Mouse (Mus musculus): ENCODE measurements around the gene Sart3. TPM values are rescaled to one million over a fixed set of nuclear protein-coding genes. Genes with fewer than 3 reads are reported as not detected.
"Not testable (repeated sequence)": the region's sequence is repeated elsewhere in the genome, so short reads cannot be mapped to it uniquely, and the experiment has no call there.

Gene Sart3
- total RNA-seq, 2 experiments from 2014 or later = 29.1 to 35.0 TPM

DNA sequence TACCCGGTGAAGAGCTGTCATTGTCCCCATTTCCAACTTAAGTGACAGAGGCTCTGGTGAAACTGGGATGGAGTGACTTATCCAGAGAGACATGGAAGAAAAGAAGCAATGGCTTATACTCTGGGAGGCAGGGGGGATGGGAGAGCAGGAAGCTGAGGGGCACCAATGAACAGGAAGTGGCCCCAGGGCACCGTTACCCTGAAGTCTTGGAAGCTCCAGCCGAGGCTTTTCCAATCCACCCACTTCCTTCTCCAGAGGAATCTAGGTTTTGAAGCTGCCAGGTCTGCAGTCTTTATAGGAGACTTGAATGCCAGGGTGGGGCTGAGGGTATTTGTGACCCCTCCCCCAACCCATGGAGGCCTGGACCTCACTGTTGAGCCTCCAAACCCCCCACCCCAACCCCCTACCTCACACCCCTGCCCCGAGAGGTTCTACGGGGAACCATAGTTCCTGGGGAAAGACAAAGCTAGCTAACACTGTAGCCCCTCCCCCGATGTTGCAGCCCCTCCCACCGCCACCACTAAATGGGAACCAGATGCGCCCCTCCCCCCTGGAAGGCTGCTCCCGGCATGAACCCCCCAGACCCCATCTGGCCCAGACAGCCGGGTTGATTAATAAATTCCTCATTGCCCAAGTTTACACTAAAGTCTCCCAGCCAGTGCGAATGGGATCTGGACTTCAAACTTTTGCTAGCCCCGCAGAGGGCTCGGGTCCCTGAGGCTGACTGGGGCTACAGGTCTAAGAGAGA lies 24.3 kb upstream of the Sart3 start:
- peak in 1 of 2 experiments; percentile 74 for DNase-seq (ENCODE audit: extremely low spot score in 1 of 2, low spot score in 2 of 2)
- intact Hi-C loops (cut with DNase I) = no loop called here

DNA sequence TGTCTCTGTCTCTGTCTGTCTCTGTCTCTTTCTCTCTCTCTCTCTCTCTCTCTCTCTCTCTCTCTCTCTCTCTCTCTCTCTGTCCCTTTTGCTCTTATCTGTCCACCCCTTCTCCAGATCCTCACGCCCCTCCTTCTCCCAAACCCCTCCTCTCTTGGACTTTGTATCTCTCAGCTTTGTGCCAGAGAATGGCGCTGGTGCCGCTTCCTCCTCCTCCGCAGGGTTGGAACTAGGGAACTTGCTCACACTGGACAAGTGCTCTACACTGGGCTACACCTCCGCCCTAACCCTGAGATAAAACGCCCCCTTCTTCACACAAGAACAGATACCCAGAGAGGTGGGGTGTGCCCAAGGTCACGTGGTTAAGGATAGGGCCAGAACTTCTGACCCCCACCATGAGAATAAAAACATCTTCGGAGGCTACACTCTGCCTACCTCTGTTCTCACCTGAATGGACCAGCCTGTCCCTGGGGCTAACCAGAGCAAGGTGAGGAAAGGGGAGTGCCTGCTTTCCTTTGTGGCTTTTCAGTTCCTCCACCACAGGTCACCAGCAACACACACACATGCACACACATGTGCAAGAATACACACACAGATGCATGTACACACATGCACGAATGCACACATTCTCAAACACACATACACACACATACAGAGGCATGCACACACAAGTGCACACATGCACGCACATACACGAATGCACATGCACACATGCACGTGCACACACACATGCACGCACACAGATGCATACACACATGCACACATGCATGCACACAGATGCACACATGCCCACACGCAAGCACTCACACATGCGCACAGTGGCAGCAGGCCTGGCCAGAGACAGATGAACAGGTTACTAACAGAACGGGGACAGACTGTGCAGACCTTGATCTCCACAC lies 19.1 kb upstream of the Sart3 start:
- intact Hi-C loops (cut with DNase I) = no loop called here
- DNase-seq (ENCODE audit: extremely low spot score in 1 of 2, low spot score in 2 of 2) = no peak

DNA sequence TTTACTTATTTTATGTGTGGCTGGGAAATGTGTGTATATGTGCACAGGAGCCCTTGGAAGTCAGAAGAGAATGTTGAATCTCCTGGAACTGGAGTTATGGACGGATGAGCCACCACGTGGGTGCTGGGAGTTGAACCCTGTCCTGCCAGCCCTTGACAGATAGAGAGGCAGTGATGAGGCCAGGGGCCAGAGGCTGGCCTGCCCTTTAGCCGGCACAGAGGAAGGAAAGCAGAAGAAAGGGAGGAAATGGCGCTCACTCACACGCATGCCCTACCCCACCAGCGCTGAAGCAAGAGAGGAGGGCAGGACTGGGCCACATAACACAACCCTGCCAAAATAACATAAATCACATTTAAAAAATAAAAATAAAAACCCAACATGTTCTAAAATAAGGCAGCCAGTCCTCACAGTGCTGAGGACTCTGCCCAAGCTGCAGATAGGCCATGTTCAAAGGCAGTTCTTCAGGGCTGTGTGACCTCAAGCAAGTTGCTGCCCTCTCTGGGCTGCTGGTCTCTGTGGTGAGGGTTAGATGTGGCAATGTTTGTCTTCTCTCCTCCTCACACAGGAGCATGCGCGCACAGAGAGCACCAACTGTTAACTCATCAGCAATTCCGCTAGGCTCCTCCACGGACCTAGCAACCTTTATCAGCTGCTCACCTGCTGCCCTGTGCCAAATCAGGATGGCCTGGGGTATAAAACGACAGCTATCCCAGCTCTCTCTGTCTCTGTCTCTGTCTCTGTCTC lies 18.3 kb upstream of the Sart3 start:
- no peak for DNase-seq (ENCODE audit: extremely low spot score in 1 of 2, low spot score in 2 of 2)
- intact Hi-C loops (cut with DNase I) = no loop called here

DNA sequence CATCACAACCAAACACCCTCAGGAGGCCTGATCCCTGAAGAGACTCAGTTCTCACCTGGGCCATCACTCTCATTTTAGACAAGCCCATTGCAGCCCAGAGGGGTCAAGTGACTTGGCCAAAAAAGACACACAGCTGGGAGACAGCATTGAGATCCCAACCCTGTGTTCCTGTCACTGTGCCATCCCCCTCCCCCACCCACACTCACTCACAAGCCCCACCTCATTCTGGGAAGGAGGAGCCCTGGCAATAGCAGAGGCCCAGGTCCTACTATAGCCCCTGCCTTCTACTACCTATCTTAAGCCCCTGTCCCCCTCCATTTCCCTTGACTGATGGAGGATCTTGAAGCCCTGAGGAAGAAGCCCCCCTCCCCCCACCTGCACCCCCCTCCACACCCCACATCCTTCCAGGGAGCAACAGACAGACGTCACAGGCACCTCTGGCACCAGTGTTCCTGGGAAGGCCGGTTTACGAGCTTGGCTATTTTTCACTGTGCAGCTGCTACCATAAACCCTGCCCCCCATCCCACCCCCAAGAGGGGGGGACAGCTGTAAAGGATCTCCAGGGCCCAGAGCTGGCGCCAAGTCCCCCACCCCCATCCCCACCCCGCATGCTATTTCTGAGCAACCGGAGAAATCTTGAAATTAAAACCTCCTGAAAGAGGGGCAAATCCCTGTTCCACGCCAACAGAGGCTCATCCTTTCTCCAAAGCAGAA lies 16.9 kb upstream of the Sart3 start:
- DNase-seq (ENCODE audit: extremely low spot score in 1 of 2, low spot score in 2 of 2) = no peak
- intact Hi-C loops (cut with DNase I) = no loop called here

DNA sequence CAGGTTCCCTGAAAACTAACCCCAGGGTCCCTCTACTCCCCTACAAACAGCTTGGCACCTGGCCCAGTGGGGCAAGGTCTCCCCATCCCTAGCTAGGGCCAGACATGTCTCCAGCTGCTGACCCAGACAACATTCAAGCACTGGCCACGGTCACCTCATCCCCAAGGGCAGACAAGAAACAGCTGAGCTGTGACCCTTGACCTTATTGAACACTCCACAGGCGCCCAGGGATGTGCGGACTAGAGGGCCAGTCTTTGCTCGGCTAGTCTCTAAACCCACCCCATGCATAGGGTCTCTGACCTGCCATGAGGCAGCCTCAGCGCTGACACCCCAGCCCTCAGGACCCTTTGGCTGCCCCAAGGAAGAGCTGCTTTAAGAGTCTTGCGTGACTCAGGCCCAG lies 16.3 kb upstream of the Sart3 start:
- intact Hi-C loops (cut with DNase I) = no loop called here
- no peak for DNase-seq (ENCODE audit: extremely low spot score in 1 of 2, low spot score in 2 of 2)

DNA sequence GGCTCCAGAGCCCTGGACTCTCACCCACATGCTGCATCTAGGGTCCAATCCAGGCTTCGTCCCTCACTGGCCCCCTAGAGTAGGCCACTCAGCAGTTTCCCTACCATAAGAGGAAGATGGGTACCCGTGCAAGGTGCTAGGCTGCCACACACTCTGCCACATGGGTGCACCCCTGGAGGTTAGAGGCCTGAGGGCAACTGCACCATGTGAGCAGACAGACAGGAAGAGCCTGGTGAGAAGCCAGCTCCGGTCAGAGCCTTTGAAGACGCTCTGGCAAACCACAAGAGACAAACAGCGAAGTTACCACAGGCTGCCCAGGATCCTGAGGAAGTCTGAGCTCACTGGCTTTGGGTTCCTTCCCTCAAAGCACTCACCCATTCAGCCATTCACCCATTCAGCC lies 14.7 kb upstream of the Sart3 start:
- DNase-seq (ENCODE audit: extremely low spot score in 1 of 2, low spot score in 2 of 2) = no peak

DNA sequence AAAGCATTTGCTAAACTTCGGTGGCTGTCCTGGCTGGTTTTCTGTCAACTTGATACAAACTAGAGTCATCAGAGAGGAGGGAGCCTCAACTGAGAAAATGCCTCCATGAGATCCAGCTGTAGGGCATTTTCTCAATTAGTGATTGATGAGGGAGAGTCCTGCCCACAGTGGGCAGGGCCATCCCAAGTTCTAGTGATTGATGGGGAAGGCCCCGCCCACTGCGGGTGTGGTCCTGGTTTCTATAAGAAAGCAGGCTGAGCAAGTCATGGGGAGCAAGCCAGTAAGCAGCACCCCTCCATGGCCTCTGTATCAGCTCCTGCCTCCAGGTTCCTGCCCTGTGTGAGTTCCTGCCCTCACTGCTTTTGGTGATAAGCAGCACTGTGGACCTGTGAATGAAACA lies 11.8 kb upstream of the Sart3 start:
- intact Hi-C loops (cut with DNase I); DNase-seq (ENCODE audit: extremely low spot score in 1 of 2, low spot score in 2 of 2): not testable (repeated sequence)

More for the DNA sequence above, 14.7 kb upstream of the Sart3 start:
- intact Hi-C loops (cut with DNase I) = no loop called here

DNA sequence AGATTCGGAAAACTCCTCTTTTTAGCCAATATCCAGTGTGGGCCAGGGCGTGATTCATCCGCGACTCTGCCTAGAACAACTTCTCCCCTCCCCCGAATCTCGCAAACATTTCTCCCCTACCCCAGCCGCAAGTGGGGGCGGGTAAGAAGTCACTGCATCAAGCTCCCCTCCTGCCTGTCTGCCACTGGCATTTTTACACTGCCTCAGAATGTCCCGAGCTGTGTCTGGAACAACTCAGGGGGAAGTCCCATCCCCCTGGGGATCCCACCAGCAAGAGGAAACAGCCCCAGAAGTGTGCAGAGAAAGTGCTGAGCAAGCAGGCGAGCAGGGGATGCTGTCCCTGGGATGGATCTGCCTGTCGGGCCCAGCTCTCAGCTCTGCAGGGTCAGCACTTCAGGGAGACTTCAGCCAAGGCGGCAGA lies 11.3 kb upstream of the Sart3 start:
- DNase-seq (ENCODE audit: extremely low spot score in 1 of 2, low spot score in 2 of 2) = peak; percentile 59 to 80
- intact Hi-C loops (cut with DNase I) = no loop called here

DNA sequence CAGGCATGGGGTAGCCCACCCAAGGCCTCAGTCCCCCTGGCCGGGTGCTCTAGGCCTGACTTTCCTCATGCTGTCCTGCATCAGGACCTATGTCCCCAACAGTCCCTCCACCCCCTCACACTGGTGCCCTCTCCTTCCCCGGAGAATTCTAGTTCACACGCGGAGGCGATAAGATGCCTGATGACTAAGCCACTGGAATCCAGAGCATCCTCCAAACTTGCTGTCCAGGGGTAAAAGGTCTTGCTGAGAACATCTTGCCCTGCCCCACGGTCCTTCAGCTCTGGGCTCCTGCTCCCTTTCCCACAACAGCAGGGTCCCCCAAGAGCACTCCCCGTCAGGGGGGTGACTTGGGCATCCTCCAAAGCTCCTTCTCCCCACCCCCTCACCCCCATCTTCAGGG lies 10.3 kb upstream of the Sart3 start:
- intact Hi-C loops (cut with DNase I) = no loop called here
- DNase-seq (ENCODE audit: extremely low spot score in 1 of 2, low spot score in 2 of 2) = no peak

DNA sequence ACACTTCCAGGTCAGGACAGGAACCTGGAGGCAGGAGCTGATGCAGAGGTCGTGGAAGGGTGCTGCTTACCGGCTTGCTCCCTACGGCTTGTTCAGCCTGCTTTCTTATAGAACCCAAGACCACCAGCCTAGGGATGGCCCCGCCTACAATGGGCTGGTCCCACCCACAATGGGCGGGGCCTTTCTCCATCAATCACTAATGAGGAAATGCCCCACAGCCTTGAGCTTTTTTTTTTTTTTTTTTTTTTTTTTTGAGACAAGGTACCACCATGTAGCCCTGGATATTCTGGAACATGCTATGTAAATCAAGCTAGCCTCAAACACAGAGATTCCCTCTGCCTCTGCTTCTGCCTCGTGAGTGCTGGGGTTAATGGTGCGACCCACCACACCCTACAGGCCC lies 9.6 kb upstream of the Sart3 start:
- no peak for DNase-seq (ENCODE audit: extremely low spot score in 1 of 2, low spot score in 2 of 2)
- intact Hi-C loops (cut with DNase I) = no loop called here

DNA sequence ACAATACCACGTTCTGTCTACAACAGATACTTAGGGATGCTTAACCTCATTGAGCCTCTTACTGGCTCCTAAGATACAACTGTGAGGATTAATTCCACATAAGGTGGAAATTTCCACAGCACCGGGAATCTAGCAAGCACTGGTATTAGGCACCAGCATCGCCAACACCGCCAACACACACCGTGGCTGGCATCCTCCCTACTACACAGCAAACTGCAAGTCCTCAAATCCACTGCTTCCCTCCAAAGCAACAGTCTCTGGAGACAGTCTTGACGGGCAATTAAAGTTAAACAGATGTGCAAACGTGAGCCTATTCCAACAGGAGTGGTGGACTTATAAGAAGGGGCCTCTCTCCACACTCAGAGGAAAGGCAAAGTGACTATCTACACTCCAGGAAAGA lies 8.9 kb upstream of the Sart3 start:
- DNase-seq (ENCODE audit: extremely low spot score in 1 of 2, low spot score in 2 of 2) = no peak
- intact Hi-C loops (cut with DNase I) = no loop called here

DNA sequence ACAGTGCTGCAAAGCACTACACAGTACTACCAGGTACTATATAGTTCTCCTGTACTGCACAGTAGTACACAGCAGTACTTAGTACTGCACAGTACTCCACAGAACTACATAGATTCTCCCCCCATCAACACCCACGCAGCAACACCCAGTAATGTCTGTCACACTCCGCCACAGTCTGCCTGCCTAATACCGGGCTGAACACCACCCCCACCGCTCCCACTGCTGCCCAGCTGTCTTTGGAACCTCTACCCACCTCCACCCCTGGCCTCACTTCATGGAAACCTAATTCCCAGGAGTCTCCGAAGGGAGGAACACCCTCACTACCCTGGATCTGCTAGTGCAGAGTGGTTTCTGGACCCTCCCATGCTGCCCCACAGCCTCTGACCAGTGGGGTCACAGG lies 8.5 kb upstream of the Sart3 start:
- intact Hi-C loops (cut with DNase I) = no loop called here

DNA sequence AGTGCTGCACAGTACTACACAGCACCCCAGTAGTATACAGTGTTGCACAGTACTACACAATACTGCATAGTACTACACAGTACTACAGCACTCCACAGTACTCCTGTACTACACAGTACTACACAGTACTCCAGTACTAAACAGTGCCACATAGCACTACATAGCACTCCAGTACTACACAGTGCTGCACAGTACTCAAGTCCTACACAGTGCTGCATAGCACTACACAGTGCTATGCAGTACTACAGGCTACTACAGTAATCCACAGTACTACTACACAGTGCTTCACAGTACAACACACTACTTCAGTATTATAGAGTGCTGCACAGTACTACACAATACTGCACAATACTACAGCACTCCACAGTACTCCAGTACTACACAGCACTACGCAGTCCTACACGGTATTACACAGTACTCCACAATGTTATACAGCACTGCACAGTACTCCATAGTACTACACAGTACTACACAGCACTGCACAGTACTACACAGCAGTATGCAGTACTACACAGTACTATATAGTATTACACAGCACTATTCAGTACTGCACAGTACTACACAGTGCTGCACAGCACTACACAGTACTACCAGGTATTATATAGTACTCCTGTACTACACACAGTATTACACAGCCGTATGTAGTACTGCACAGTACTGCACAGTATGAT lies 7.9 kb upstream of the Sart3 start:
- intact Hi-C loops (cut with DNase I) = no loop called here
- DNase-seq (ENCODE audit: extremely low spot score in 1 of 2, low spot score in 2 of 2) = no peak

More for the DNA sequence above, 8.5 kb upstream of the Sart3 start:
- DNase-seq (ENCODE audit: extremely low spot score in 1 of 2, low spot score in 2 of 2) = no peak

DNA sequence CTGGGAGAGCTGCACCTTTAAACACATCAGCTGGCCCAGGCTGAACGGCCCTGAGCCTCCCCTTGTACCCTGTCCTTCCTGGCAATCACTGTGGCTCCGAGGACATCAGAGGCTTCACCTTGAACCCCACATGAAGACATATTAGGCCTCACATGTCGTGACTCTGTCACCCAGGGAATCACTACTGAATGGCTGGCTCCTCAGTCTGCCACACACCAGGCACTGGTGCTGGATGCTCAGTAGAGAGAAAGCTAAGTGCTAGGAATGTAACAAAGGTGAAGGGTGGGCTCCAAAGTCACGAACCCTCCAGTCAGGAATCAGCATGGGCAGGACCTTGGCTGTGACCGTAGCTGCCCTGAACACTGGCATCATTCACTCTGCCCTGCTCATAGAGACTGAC lies 7.3 kb upstream of the Sart3 start:
- intact Hi-C loops (cut with DNase I) = no loop called here
- no peak for DNase-seq (ENCODE audit: extremely low spot score in 1 of 2, low spot score in 2 of 2)

DNA sequence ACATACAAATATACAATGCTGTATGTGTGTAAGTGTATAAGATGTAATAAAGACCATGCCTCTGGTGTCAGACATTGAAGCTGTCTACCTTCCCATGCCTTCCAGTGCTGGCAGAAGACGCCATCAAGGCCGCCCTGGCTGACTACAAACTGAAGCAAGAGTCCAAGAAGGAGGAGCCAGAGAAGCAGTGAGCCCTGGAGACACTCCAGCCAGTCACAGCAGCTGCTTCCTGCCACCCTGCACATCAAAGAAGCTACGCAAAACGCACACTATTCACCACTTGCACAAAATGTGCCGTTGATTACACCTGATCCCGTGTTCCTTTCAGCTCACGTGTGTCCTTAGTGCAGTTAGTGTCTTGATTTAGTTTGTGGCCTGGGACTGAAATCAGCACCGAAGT lies 5.4 kb upstream of the Sart3 start:
- intact Hi-C loops (cut with DNase I); DNase-seq (ENCODE audit: extremely low spot score in 1 of 2, low spot score in 2 of 2): not testable (repeated sequence)

DNA sequence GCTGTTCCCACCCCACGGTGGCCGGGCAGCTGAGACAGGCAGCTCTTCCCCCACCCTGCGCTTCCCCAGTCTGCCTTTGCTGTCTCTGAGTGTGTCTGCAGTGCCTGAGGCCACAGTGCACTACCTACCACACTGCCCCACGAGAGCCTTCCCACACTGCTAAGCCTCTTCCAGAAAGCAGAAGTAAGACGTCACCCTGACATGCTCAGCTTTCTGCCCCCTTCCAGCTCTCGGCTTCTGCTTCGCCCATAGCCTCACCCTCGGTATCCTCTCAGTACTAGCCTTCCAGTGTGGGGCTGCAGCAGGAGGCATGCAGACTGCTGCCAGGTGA lies 4.6 kb upstream of the Sart3 start:
- intact Hi-C loops (cut with DNase I) = no loop called here

DNA sequence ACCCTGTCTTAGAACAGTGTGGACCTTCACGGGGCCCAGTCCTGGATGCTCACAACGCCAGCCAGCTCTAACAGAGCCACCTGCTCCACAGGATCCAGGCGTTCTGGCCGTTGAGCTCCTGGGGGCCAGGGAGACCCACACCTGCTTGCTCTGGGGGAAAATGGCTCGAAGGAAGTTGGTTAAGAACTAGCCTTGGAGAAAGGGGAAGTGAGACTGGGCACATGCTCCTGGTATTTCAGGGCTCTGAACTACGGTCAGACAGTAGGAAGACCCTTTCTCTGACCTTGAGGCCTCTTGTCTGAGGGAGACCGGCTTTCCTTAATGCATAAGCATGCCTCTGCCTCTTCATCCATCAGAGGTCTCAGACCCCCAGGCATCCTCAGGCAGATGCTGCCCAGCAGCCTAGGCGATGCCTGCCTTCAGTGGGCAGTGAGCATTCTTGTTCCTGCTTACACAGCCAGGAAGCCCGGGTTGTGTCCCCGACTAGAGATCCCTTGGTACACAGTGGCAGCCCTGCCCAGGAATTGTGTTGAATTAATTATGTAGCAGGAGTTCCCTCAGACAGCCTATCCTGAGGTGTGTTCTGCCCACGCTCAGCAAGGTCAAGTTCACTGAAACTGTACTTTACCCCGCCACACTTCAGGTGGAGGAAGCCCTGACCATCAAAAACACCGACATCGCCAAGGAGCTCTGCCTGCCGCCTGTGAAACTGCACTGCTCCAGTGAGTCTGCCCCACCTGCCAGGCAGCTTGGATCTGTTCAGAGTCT lies 4.0 kb upstream of the Sart3 start:
- no peak for DNase-seq (ENCODE audit: extremely low spot score in 1 of 2, low spot score in 2 of 2)
- intact Hi-C loops (cut with DNase I) = no loop called here

More for the DNA sequence above, 4.6 kb upstream of the Sart3 start:
- no peak for DNase-seq (ENCODE audit: extremely low spot score in 1 of 2, low spot score in 2 of 2)

DNA sequence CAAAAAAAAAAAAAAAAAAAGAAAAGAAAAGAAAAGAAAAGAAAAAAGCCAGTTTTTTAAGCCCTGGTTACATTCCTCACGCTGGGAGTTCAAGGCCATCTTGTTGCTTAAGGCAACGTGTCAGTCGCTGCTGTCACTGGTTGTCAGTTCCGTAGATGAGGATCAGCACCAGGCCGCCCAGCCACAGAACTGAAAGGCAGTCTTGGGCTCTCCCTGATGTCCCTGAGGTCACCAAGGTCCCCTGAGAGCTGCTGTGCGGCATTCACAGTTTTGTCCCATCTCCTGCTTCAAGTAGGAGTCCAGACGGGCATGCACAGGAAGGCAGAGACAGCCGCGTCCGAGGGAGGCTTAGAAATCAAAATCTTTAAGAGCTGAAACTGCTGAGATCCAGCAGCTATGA lies 3.3 kb upstream of the Sart3 start:
- intact Hi-C loops (cut with DNase I) = no loop called here

More for the DNA sequence above, 3.3 kb upstream of the Sart3 start:
- no peak for DNase-seq (ENCODE audit: extremely low spot score in 1 of 2, low spot score in 2 of 2)
